Comparison of ENCODE assay signal across 11 mouse cellular contexts in the genomic region with DNA sequence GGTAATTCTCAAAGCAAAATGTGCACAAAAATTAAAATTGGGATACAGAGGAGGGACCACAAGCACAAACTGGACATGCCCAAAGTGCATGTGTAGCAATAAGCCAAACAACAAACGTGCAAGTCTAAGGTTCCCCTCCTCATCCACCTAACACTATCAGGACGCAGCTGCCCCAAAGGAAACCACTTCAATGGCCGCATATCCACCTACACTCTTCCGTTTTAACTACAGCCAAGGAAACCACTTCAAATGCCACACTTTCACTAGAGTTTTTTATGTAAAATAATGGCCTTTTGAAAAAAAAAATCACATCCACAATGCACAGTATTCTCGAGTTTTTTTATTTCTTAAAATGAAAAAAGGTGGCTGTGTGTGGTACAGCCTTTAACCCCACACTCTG. TPM values are rescaled to one million over a fixed set of nuclear protein-coding genes. Genes with fewer than 3 reads are reported as not detected.
A peak's percentile ranks its signal among the peaks of the same experiment; 100 is the strongest.
DNase-seq lines count a peak whose midpoint lies in the region; ATAC-seq and TF ChIP-seq lines count a peak whose summit lies in the region.
"Had no signal": no experiment of that assay in that cellular context is flagged by ENCODE, and none has a peak within 500 bp of the region (broad histone marks: within the 10 kb centered on the region; RNA-seq: fewer than 3 reads in every experiment).

No protein-coding gene starts in this region.

- no peaks in the 10 kb centered on the region for H3K9me3 ChIP-seq in heart, embryonic 13.5 days
- no peaks in the 10 kb centered on the region for H3K9me3 ChIP-seq in lung, embryonic 14.5 days (ENCODE audit: low read depth, low read length)
- no peaks in the 10 kb centered on the region for H3K9me3 ChIP-seq in ES-E14 (ENCODE audit: control insufficient read depth, insufficient read depth, low read depth, low read length)
- no peaks in the 10 kb centered on the region for H3K9me3 ChIP-seq in liver, embryonic 15.5 days (replicated peaks)

- H3K27me3 ChIP-seq in heart, embryonic 13.5 days (replicated peaks): no peaks in the 10 kb centered on the region
- no peaks in the 10 kb centered on the region for H3K27me3 ChIP-seq in lung, embryonic 14.5 days (ENCODE audit: insufficient read depth, low read length)
- H3K27me3 ChIP-seq in liver, embryonic 15.5 days: no peaks in the 10 kb centered on the region

- no peak for DNase-seq in heart, postnatal 36 days
- DNase-seq in lung, embryonic 14.5 days: peak; percentile 23
- DNase-seq in lung, postnatal 4 days: no peak
- no peak for DNase-seq in ES-E14 (ENCODE audit: low read depth, low spot score)
- no peak for DNase-seq in cerebellum, adult 11-12 months
- DNase-seq: adrenal gland, postnatal 36 days had no signal

- intact Hi-C loops in heart, postnatal 36 days (cut with DNase I): no loop called here

- ATAC-seq in heart, embryonic 13.5 days (ENCODE audit: extremely low read depth, insufficient number of reproducible peaks, low FRiP score, low TSS enrichment): no peak
- ATAC-seq in lung, embryonic 14.5 days (ENCODE audit: insufficient read depth): no peak
- no peak for ATAC-seq in liver, embryonic 15.5 days (ENCODE audit: insufficient read depth)
- ATAC-seq in monocyte, adult 5-6 weeks (replicated peaks; ENCODE audit: insufficient number of reproducible peaks, low FRiP score, low TSS enrichment, poor library complexity, severe bottlenecking): no peak

- H3K27ac ChIP-seq in heart, embryonic 13.5 days (replicated peaks): peak overlapping the region; percentile 67
- H3K27ac ChIP-seq in lung, embryonic 14.5 days (ENCODE audit: low read depth): peak overlapping the region; percentile 34; the same call in 1 of the 2 replicates
- peak overlapping the region; percentile 19; the same call in 1 of the 2 replicates for H3K27ac ChIP-seq in ES-E14 (ENCODE audit: insufficient read depth, low read depth, low read length, poor library complexity, severe bottlenecking)
- 0 out of 2 replicates have a peak overlapping the region, but pooled peaks have one; percentile 20 for H3K27ac ChIP-seq in liver, embryonic 15.5 days (replicated peaks)

- no peak overlapping the region for H3K4me2 ChIP-seq in heart, embryonic 13.5 days
- H3K4me2 ChIP-seq in lung, embryonic 14.5 days: 0 out of 2 replicates have a peak overlapping the region, but pooled peaks have one; percentile 8
- no peak overlapping the region for H3K4me2 ChIP-seq in liver, embryonic 15.5 days

- in situ Hi-C loops in ES-E14 (cut with MboI; ENCODE audit: low sequenced_read_pairs in 2 of 2, unreplicated experiment in 2 of 2): no loop called here

- TF ChIP-seq CTCF in lung, embryonic 14.5 days (IDR thresholded peaks at IDR 0.05; ENCODE audit: low read depth): no peak

- peaks cover 78% of the 10 kb centered on the region for H3K4me1 ChIP-seq in heart, embryonic 13.5 days
- H3K4me1 ChIP-seq in lung, embryonic 14.5 days (ENCODE audit: insufficient read depth): peaks cover 19% of the 10 kb centered on the region
- peaks cover 6 to 9% of the 10 kb centered on the region in 2 experiments for H3K4me1 ChIP-seq in ES-E14 (ENCODE audit: control insufficient read depth in 2 of 2, insufficient read depth in 2 of 2, low read length in 2 of 2, poor library complexity in 1 of 2)
- peaks cover 70% of the 10 kb centered on the region for H3K4me1 ChIP-seq in liver, embryonic 15.5 days (replicated peaks)

- WGBS in heart, embryonic 13.5 days: 76% methylated on average over 5 of the region's 5 CpGs
- 63% methylated on average over 5 of the region's 5 CpGs for WGBS in lung, embryonic 14.5 days
- WGBS in liver, embryonic 15.5 days (ENCODE audit: insufficient replicate concordance): 27% methylated on average over 5 of the region's 5 CpGs

- peak overlapping the region; percentile 56; the same call in 1 of the 2 replicates for H3K9ac ChIP-seq in heart, embryonic 13.5 days
- H3K9ac ChIP-seq in lung, embryonic 14.5 days: no peak overlapping the region
- no peak overlapping the region for H3K9ac ChIP-seq in ES-E14 (ENCODE audit: insufficient read depth, low read depth, low read length, poor library complexity, severe bottlenecking)
- no peak overlapping the region for H3K9ac ChIP-seq in liver, embryonic 15.5 days

- no peak overlapping the region for H3K4me3 ChIP-seq in heart, embryonic 13.5 days
- H3K4me3 ChIP-seq in lung, embryonic 14.5 days (ENCODE audit: low read depth, low read length): no peak overlapping the region
- H3K4me3 ChIP-seq in ES-E14 (ENCODE audit: insufficient read depth in 1 of 2, low read depth in 1 of 2, low read length in 2 of 2, poor library complexity in 1 of 2, severe bottlenecking in 1 of 2): no peak overlapping the region
- H3K4me3 ChIP-seq in liver, embryonic 15.5 days (replicated peaks): no peak overlapping the region
- H3K4me3 ChIP-seq: erythroblast, embryonic 14.5 days; myocyte had no signal

- peaks cover 73% of the 10 kb centered on the region for H3K36me3 ChIP-seq in heart, embryonic 13.5 days
- peaks cover 52% of the 10 kb centered on the region for H3K36me3 ChIP-seq in lung, embryonic 14.5 days (ENCODE audit: insufficient read depth)
- H3K36me3 ChIP-seq in ES-E14 (ENCODE audit: control insufficient read depth, insufficient read depth, low read length, poor library complexity, severe bottlenecking): peaks cover 2% of the 10 kb centered on the region; the same call in 1 of the 2 replicates
- peaks cover 80% of the 10 kb centered on the region for H3K36me3 ChIP-seq in liver, embryonic 15.5 days (replicated peaks)

TF ChIP-seq in ES-E14, 5 proteins besides CTCF, POLR2A, EP300 and RAD21:
- no peak for TF ChIP-seq ZC3H11A (IDR thresholded peaks at IDR 0.05; ENCODE audit: borderline replicate concordance, low read depth, low read length)
- no peak for TF ChIP-seq MAFK (IDR thresholded peaks at IDR 0.05; ENCODE audit: insufficient read depth, low read depth, low read length)
- TF ChIP-seq HCFC1 (IDR thresholded peaks at IDR 0.05; ENCODE audit: borderline replicate concordance, insufficient read depth, low read length): no peak
- TF ChIP-seq ZNF384 (IDR thresholded peaks at IDR 0.05; ENCODE audit: low read depth, low read length): no peak
- TF ChIP-seq CHD2 (IDR thresholded peaks at IDR 0.05; ENCODE audit: low read depth, low read length): no peak

RNA-seq across cellular contexts. Expression of a gene that starts 10.8 kb away (rescaled TPM):
- polyA plus RNA-seq in heart, embryonic 13.5 days (2015; fragmentation: Nextera tagmentation; extraction: Ambion mirVana): 31.3 and 34.1 TPM in 2 replicates
- total RNA-seq in heart, postnatal 36 days (2021): 10 to 100 TPM; 49.0 to 52.1 TPM
- polyA plus RNA-seq in lung, embryonic 14.5 days (2014; fragmentation: Nextera tagmentation; extraction: Ambion mirVana): 58.7 and 62.1 TPM in 2 replicates
- 46.6 and 70.8 TPM in 2 replicates for total RNA-seq in ES-E14 (2012; rRNA removed)
- polyA plus RNA-seq in liver, embryonic 15.5 days (2015; fragmentation: Nextera tagmentation; extraction: Ambion mirVana): 20.1 and 22.1 TPM in 2 replicates
- 241 to 361 TPM (median 252 TPM) in 3 replicates for total RNA-seq in monocyte, adult 5-6 weeks (2017)
